Mouse (Mus musculus) MEL (cell line): ENCODE measurements at regions not wholly inside any gene's neighbourhood (a gene's known extent, or its start where the extent isn't known, plus 50 kb on each side); places are given as distances from the start of the nearest gene placed in this dataset.

Source experiments
- CTCF ChIP-seq, 3 experiments: IDR thresholded peaks in 2 of 3; conservative IDR thresholded peaks in 1 of 3; 2 replicates each; pipeline ENCODE4 v1.5.1; 2011 to 2012; ENCODE audit warnings: low read length in 3 of 3, low read depth in 2 of 3, mild to moderate bottlenecking in 2 of 3, improper control_type of control experiment in 1 of 3, inconsistent platforms in 1 of 3, mixed read lengths in 1 of 3, moderate library complexity in 1 of 3; ENCODE audit not compliant: control insufficient read depth in 1 of 3, insufficient read depth in 1 of 3, poor library complexity in 1 of 3, severe bottlenecking in 1 of 3
- POLR2A ChIP-seq, 2 experiments: IDR thresholded peaks; 2 replicates each; pipeline ENCODE4 v1.6.1; 2011 to 2012; ENCODE audit warnings: low read length in 2 of 2, mild to moderate bottlenecking in 2 of 2, control low read depth in 1 of 2, improper control_type of control experiment in 1 of 2, low read depth in 1 of 2, moderate library complexity in 1 of 2; ENCODE audit not compliant: control insufficient read depth in 1 of 2, insufficient read depth in 1 of 2, poor library complexity in 1 of 2
- POLR2AphosphoS2 ChIP-seq: IDR thresholded peaks from 2 replicates; pipeline ENCODE4 v1.6.1; 2011; ENCODE audit warnings: low read length, improper control_type of control experiment
- SIN3A ChIP-seq: IDR thresholded peaks from 2 replicates; pipeline ENCODE4 v1.6.1; 2012; ENCODE audit warnings: low read length, improper control_type of control experiment, inconsistent platforms
- ZNF384 ChIP-seq: IDR thresholded peaks from 2 replicates; pipeline ENCODE4 v1.6.1; 2012; ENCODE audit warnings: low read depth, mild to moderate bottlenecking, inconsistent platforms, low read length, improper control_type of control experiment

DNA sequence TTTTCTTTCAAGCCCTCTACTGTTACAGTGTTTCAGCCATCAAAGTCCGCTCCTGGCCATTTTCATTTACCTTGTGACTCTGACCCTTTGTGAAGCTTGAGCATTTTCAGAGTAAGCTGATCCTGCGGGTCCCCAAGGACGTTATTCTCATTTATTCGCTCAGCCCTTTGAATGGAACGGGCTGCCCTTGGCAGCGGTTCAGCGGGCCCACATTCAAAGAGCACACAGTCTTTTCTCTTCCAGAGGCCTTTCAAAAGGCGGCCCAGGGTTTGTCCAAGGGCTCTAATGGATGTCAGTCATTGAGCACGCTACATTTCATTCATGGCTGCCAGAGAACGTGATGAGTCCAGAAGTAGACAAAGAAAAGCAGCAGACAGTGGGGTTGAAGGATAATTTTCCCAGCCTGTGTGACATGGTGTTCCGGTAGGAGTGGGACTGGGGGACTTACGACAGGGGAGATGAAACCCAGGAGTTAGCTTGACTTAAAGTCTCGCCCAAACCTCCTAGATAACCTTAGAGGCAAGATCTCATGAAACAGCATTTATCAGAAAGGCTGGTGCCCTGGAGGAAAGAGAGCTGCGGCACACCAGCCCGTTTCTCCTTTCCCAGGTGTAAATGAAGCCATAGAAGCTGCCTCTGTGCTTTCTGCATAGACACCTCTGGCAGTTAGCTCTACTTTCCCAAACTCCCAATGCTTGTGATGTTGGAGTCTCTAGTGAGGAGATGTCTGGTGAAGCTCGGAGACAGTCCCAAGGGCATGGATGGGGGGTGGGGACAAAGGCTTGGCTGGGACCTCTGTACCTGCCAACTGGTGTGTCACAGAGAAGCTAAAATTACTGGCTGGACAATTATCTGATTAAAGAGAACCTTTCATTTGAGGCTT, 112.2 kb downstream of the Rps12 start:
- TF ChIP-seq POLR2A (IDR thresholded peaks at IDR 0.05; ENCODE audit: control insufficient read depth in 1 of 2, insufficient read depth in 1 of 2, low read depth in 1 of 2, low read length in 2 of 2, poor library complexity in 1 of 2) (no peak), SIN3A (no peak), CTCF (IDR thresholded peaks at IDR 0.05 in 2 of 3, conservative IDR thresholded peaks at IDR 0.05 in 1 of 3; ENCODE audit: control insufficient read depth in 1 of 3, insufficient read depth in 1 of 3, low read depth in 2 of 3, low read length in 3 of 3, poor library complexity in 1 of 3, severe bottlenecking in 1 of 3) (no peak), ZNF384 (no peak), POLR2AphosphoS2 (no peak)
